Mouse (Mus musculus) small intestine, adult 2 months (tissue): ENCODE data around the gene Igf2bp2.

Source experiments
- CTCF ChIP-seq: fragments of 200-500 bp; IDR thresholded peaks from 2 replicates; pipeline ENCODE4 v1.5.1; 2012; ENCODE audit warnings: low read depth, mild to moderate bottlenecking, control low read depth, inconsistent platforms, low read length, moderate library complexity, mixed read lengths; ENCODE audit not compliant: insufficient replicate concordance, insufficient read length; ENCODE audit errors: extremely low read depth
- POLR2A ChIP-seq: fragments of 200-500 bp; IDR thresholded peaks from 2 replicates; pipeline ENCODE4 v1.6.1; 2012; ENCODE audit warnings: low read depth, mild to moderate bottlenecking, control low read depth, inconsistent platforms, low read length, moderate library complexity

DNA sequence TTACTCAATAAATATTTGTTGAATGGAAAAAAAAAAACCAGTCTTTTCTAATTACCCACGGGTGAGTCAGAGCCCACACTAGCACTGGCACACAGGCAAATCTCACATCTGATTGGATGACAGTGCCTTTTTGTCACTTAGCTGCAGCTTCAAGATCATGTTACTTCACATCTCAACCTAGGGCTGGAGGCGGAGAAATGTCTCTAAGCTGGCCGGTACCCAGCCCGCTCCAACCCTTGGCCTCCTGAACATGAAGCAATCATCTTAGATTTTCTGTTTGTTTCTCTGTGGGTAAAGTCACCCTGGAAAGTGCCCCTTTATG lies 86.5 kb downstream of the Igf2bp2 start:
- no peak for TF ChIP-seq CTCF
- no peak for TF ChIP-seq POLR2A
